Mouse (Mus musculus) stomach, postnatal 0 days (tissue): Measurements from ENCODE around the gene Eif1ax.

Experiments used
- CTCF ChIP-seq: IDR thresholded peaks from 2 replicates; pipeline ENCODE4 v1.5.1; 2016; ENCODE audit warnings: antibody characterized with exemption, low read depth, mild to moderate bottlenecking, moderate library complexity
- EP300 ChIP-seq: optimal IDR thresholded peaks from 2 replicates; pipeline ENCODE3; 2016; ENCODE audit warnings: antibody characterized with exemption

DNA sequence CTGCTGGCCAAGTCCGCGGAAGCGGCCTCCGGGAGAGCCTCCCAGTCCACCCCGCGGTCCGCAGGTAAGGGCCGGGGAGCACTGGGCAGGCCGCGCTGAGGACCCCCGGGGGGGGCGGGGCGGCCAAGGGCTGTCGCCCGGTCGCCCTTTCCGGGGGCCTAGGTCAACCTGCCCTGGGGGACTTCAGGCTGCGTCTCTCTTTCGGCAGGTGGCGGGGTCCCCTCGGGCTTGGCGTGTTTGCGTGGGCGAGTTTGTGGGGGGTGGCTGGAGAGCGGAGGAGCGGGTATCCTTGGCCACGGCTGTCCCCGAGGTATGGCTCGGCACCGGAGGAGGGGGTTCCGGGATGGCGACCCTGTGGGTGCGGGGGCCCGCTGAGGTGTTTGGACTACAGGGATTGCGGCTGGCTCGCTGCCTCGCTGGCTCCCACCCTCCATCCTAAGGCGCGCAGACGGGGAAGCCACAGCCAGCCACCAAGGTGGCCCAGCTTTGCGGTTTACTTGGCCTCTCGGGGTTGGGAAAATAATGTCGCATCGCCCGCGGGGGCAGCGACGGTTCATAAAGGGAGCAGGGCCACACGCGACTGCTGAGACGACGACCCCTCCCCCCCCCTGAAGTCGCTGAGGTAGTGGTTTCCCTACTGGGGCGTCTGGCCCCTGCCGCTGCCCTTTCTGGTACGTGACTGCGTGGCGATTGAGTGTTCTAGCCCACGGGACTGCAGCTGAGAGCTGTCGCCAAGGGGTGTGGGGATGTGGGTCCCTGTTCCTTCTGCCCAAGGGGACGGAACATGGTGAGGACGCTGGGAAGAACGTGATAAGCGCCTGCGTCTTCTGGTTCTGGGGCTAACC is 43.1 kb downstream of the Eif1ax start:
- no peak for TF ChIP-seq CTCF
- TF ChIP-seq EP300: no peak
